Mouse (Mus musculus): ENCODE results near the gene Rbak.
"Not testable (repeated sequence)": the region's sequence is repeated elsewhere in the genome, so short reads cannot be mapped to it uniquely, and the experiment has no call there.

The Rbak gene

GRCm38 (mm10) chr5:143180255-143181076, at the start of gene Rbak, which contains the start of gene Spdye4b:
TSS of gene Rbak (minus strand) at chr5:143180775.
TSS of gene Spdye4b (plus strand) at chr5:143181017.
- peak; percentile 81 to 92 for DNase-seq (ENCODE audit: low spot score in 2 of 2)

- DNase-seq (ENCODE audit: low spot score in 2 of 2) = no peak
These were observed 46.2 kb upstream of the Rbak start, which contains the start of gene Spdye4a for GRCm38 (mm10) chr5:143226790-143227189. TSS of gene Spdye4a (minus strand) at chr5:143226890.

- DNase-seq (ENCODE audit: low spot score in 2 of 2) = no peak
These were observed 41.7 kb upstream of the Rbak start for GRCm38 (mm10) chr5:143222287-143222686.

GRCm38 (mm10) chr5:143220996-143221395, 40.4 kb upstream of the Rbak start:
- no peak for DNase-seq (ENCODE audit: low spot score in 2 of 2)

GRCm38 (mm10) chr5:143213832-143214231, 33.3 kb upstream of the Rbak start:
- DNase-seq (ENCODE audit: low spot score in 2 of 2) = no peak

- no peak for DNase-seq (ENCODE audit: low spot score in 2 of 2)
These were observed 24.4 kb upstream of the Rbak start for GRCm38 (mm10) chr5:143205015-143205414.

GRCm38 (mm10) chr5:143196506-143196905, 15.9 kb upstream of the Rbak start:
- no peak for DNase-seq (ENCODE audit: low spot score in 2 of 2)

- no peak for DNase-seq (ENCODE audit: low spot score in 2 of 2)
These were observed 14.6 kb upstream of the Rbak start for GRCm38 (mm10) chr5:143195166-143195565.

GRCm38 (mm10) chr5:143194747-143195146, 14.2 kb upstream of the Rbak start:
- not testable (repeated sequence) for DNase-seq (ENCODE audit: low spot score in 2 of 2)

GRCm38 (mm10) chr5:143192806-143193205, 12.2 kb upstream of the Rbak start:
- no peak for DNase-seq (ENCODE audit: low spot score in 2 of 2)

GRCm38 (mm10) chr5:143188014-143188413, 7.4 kb upstream of the Rbak start:
- DNase-seq (ENCODE audit: low spot score in 2 of 2) = not testable (repeated sequence)

- DNase-seq (ENCODE audit: low spot score in 2 of 2) = no peak
These were observed 1.4 kb downstream of the Rbak start for GRCm38 (mm10) chr5:143179179-143179578.

GRCm38 (mm10) chr5:143177541-143178200, 2.9 kb downstream of the Rbak start:
- DNase-seq (ENCODE audit: low spot score in 2 of 2) = no peak

GRCm38 (mm10) chr5:143175970-143176369, 4.6 kb downstream of the Rbak start:
- DNase-seq (ENCODE audit: low spot score in 2 of 2) = no peak

- DNase-seq (ENCODE audit: low spot score in 2 of 2) = peak in 1 of 2 experiments; percentile 37
These were observed 15.0 kb downstream of the Rbak start for GRCm38 (mm10) chr5:143165508-143166070.

GRCm38 (mm10) chr5:143155534-143155933, 25.0 kb downstream of the Rbak start:
- no peak for DNase-seq (ENCODE audit: low spot score in 2 of 2)

- DNase-seq (ENCODE audit: low spot score in 2 of 2) = no peak
These were observed 26.8 kb downstream of the Rbak start for GRCm38 (mm10) chr5:143153756-143154155.

GRCm38 (mm10) chr5:143150044-143150443, 30.5 kb downstream of the Rbak start:
- no peak for DNase-seq (ENCODE audit: low spot score in 2 of 2)

GRCm38 (mm10) chr5:143149536-143149935, 31.0 kb downstream of the Rbak start:
- no peak for DNase-seq (ENCODE audit: low spot score in 2 of 2)

GRCm38 (mm10) chr5:143148661-143149060, 31.9 kb downstream of the Rbak start:
- no peak for DNase-seq (ENCODE audit: low spot score in 2 of 2)

GRCm38 (mm10) chr5:143147481-143147880, 33.1 kb downstream of the Rbak start, which contains the start of gene Olfr718-ps1:
TSS of gene Olfr718-ps1 (minus strand) at chr5:143147581.
- no peak for DNase-seq (ENCODE audit: low spot score in 2 of 2)

- DNase-seq (ENCODE audit: low spot score in 2 of 2) = no peak
These were observed 43.0 kb downstream of the Rbak start for GRCm38 (mm10) chr5:143137580-143137979.
